Mouse (Mus musculus) midbrain, postnatal 0 days (tissue): ENCODE measurements around the gene Ntn1. TPM values are rescaled to one million over a fixed set of nuclear protein-coding genes. Genes with fewer than 3 reads are reported as not detected.

Experiments used
- ATAC-seq: fragments of 200-750 bp; cut with Nextera tagmentation; 2 replicates; pipeline ENCODE4 v1.8.0; 2017; ENCODE audit warnings: moderate number of reproducible peaks, mild to moderate bottlenecking, moderate TSS enrichment, moderate library complexity; ENCODE audit not compliant: low FRiP score
- DNase-seq: peaks from one replicate; pipeline ENCODE4 v3.0.0-alpha.2; 2015; ENCODE audit warnings: low spot score
- H3K27ac ChIP-seq: fragments of 300-500 bp; sonication (generic); 2 replicates; pipeline ENCODE4 v1.5.1; 2014; ENCODE audit warnings: low read depth, mild to moderate bottlenecking, low read length, mixed read lengths
- H3K27me3 ChIP-seq: fragments of 300-500 bp; sonication (generic); 2 replicates; pipeline ENCODE4 v1.6.1; 2014; ENCODE audit warnings: low read length, control low read depth, mixed read lengths; ENCODE audit not compliant: insufficient read depth
- H3K36me3 ChIP-seq: fragments of 300-500 bp; sonication (generic); 2 replicates; pipeline ENCODE4 v1.6.1; 2014; ENCODE audit warnings: low read length, control low read depth, mixed read lengths; ENCODE audit not compliant: insufficient read depth
- H3K4me1 ChIP-seq: fragments of 300-500 bp; sonication (generic); 2 replicates; pipeline ENCODE4 v1.6.1; 2014; ENCODE audit warnings: mild to moderate bottlenecking, control low read depth, antibody characterized with exemption, low read length, mixed read lengths; ENCODE audit not compliant: insufficient read depth
- H3K4me2 ChIP-seq: fragments of 300-500 bp; sonication (generic); 2 replicates; pipeline ENCODE4 v1.6.1; 2014; ENCODE audit warnings: low read depth, mild to moderate bottlenecking, low read length, mixed read lengths; ENCODE audit not compliant: poor library complexity, severe bottlenecking
- H3K4me3 ChIP-seq: fragments of 300-500 bp; sonication (generic); 2 replicates; pipeline ENCODE4 v1.5.1; 2014; ENCODE audit warnings: low read depth, mild to moderate bottlenecking, low read length, moderate library complexity
- H3K9ac ChIP-seq: fragments of 300-500 bp; sonication (generic); replicated peaks from 2 replicates; pipeline ENCODE4 v1.6.1; 2014; ENCODE audit warnings: mild to moderate bottlenecking, low read length, moderate library complexity, mixed read lengths; ENCODE audit not compliant: poor library complexity, severe bottlenecking
- H3K9me3 ChIP-seq: fragments of 300-500 bp; sonication (generic); 2 replicates; pipeline ENCODE4 v1.6.1; 2016; ENCODE audit warnings: low read length, control low read depth
- CTCF ChIP-seq: IDR thresholded peaks from 2 replicates; pipeline ENCODE4 v1.5.1; 2016; ENCODE audit warnings: antibody characterized with exemption, mild to moderate bottlenecking
- WGBS: fragments of 180-500 bp; shearing (Covaris S2); extraction: QIAGEN DNeasy Blood & Tissue Kit; methylation state at CpG from one replicate; pipeline ENCODE4 v1.1.7; 2014; 5-methylcytosine and 5-hydroxymethylcytosine counted together
- polyA plus RNA-seq: library from polyadenylated mRNA; unstranded; fragments of >200 nt; fragmentation: Nextera tagmentation; extraction: Ambion mirVana; gene quantifications from 2 replicates; pipeline ENCODE4 v1.2.1, GENCODE M21; 2015
- total RNA-seq: library from RNA; depleted of rRNA; stranded (reverse); fragments of >200 nt; gene quantifications from 2 replicates; pipeline ENCODE4 v1.2.3, GENCODE M21; 2014

Ntn1 gene
- total and polyA plus RNA-seq, 2 experiments from 2014 or later = 9.6 to 66.4 TPM

- H3K36me3 ChIP-seq = no peaks in the 10 kb centered on the region
- WGBS = 93% methylated on average over 1 of the region's 1 CpGs
- TF ChIP-seq CTCF = no peak
Observed at GRCm38 (mm10) chr11:68201063-68201462, 199.6 kb downstream of the Ntn1 start.

GRCm38 (mm10) chr11:68200500-68200899, 200.1 kb downstream of the Ntn1 start:
- Histone ChIP-seq H3K4me3 (no peak overlapping the region), H3K4me1 (0 out of 2 replicates have a peak, but pooled peaks cover 4% of the 10 kb centered on the region), H3K9me3 (no peaks in the 10 kb centered on the region), H3K27ac (no peak overlapping the region), H3K9ac (no peak overlapping the region), H3K27me3 (no peaks in the 10 kb centered on the region), H3K36me3 (no peaks in the 10 kb centered on the region), H3K4me2 (no peak overlapping the region)
- 96% methylated on average over 4 of the region's 4 CpGs for WGBS
- no peak for ATAC-seq
- TF ChIP-seq CTCF = no peak
- no peak for DNase-seq

More at GRCm38 (mm10) chr11:68201063-68201462, 199.6 kb downstream of the Ntn1 start:
- Histone ChIP-seq H3K4me2 (no peak overlapping the region), H3K4me1 (0 out of 2 replicates have a peak, but pooled peaks cover under 1% of the 10 kb centered on the region), H3K27ac (no peak overlapping the region), H3K27me3 (no peaks in the 10 kb centered on the region), H3K9me3 (no peaks in the 10 kb centered on the region), H3K4me3 (no peak overlapping the region), H3K9ac (no peak overlapping the region)
- DNase-seq = no peak
- no peak for ATAC-seq

GRCm38 (mm10) chr11:68199801-68200423, 200.7 kb downstream of the Ntn1 start:
- no peak for TF ChIP-seq CTCF
- ATAC-seq (no peak), DNase-seq (no peak)
- Histone ChIP-seq H3K4me2 (no peak overlapping the region), H3K9ac (no peak overlapping the region), H3K36me3 (no peaks in the 10 kb centered on the region), H3K27me3 (no peaks in the 10 kb centered on the region), H3K4me3 (no peak overlapping the region), H3K27ac (no peak overlapping the region), H3K9me3 (no peaks in the 10 kb centered on the region), H3K4me1 (0 out of 2 replicates have a peak, but pooled peaks cover 4% of the 10 kb centered on the region)
- 48% methylated on average over 10 of the region's 10 CpGs for WGBS

- Histone ChIP-seq H3K4me1 (0 out of 2 replicates have a peak, but pooled peaks cover 4% of the 10 kb centered on the region), H3K36me3 (no peaks in the 10 kb centered on the region), H3K4me3 (no peak overlapping the region), H3K4me2 (no peak overlapping the region), H3K9ac (no peak overlapping the region), H3K27ac (no peak overlapping the region), H3K9me3 (no peaks in the 10 kb centered on the region), H3K27me3 (no peaks in the 10 kb centered on the region)
- 61% methylated on average over 8 of the region's 8 CpGs for WGBS
- TF ChIP-seq CTCF = no peak
- no peak for DNase-seq
- ATAC-seq = no peak
Observed at GRCm38 (mm10) chr11:68199103-68199502, 201.5 kb downstream of the Ntn1 start.

- no peak for DNase-seq
- H3K9ac ChIP-seq = no peak overlapping the region
- no peaks in the 10 kb centered on the region for H3K36me3 ChIP-seq
- no peaks in the 10 kb centered on the region for H3K27me3 ChIP-seq
- WGBS = 74% methylated on average over 10 of the region's 10 CpGs
- H3K4me1 ChIP-seq = 0 out of 2 replicates have a peak, but pooled peaks cover 4% of the 10 kb centered on the region
- no peak overlapping the region for H3K4me3 ChIP-seq
- no peak overlapping the region for H3K4me2 ChIP-seq
- no peak overlapping the region for H3K27ac ChIP-seq
- TF ChIP-seq CTCF = no peak
- no peaks in the 10 kb centered on the region for H3K9me3 ChIP-seq
- no peak for ATAC-seq
Observed at GRCm38 (mm10) chr11:68198696-68199095, 201.9 kb downstream of the Ntn1 start.

GRCm38 (mm10) chr11:68197471-68197870, 203.2 kb downstream of the Ntn1 start:
- no peak overlapping the region for H3K27ac ChIP-seq
- DNase-seq (no peak), ATAC-seq (no peak)
- H3K36me3 ChIP-seq = no peaks in the 10 kb centered on the region
- H3K9me3 ChIP-seq = no peaks in the 10 kb centered on the region
- H3K9ac ChIP-seq = no peak overlapping the region
- no peaks in the 10 kb centered on the region for H3K27me3 ChIP-seq
- no peak overlapping the region for H3K4me3 ChIP-seq
- H3K4me1 ChIP-seq = 0 out of 2 replicates have a peak, but pooled peaks cover 4% of the 10 kb centered on the region
- WGBS = 95% methylated on average over 11 of the region's 11 CpGs
- no peak for TF ChIP-seq CTCF
- no peak overlapping the region for H3K4me2 ChIP-seq
